Mouse (Mus musculus) thymus, adult 2 months (tissue): ENCODE results near the gene Mybpc2. TPM values are rescaled to one million over a fixed set of nuclear protein-coding genes. Genes with fewer than 3 reads are reported as not detected.

ENCODE experiments used
- DNase-seq: peaks from one replicate; pipeline ENCODE4 v3.0.0; 2021
- H3K27ac ChIP-seq: fragments of 200-500 bp; 2 replicates; pipeline ENCODE4 v1.5.1; 2012; ENCODE audit warnings: low read length, control low read depth; ENCODE audit not compliant: control insufficient read depth, insufficient read depth
- H3K27me3 ChIP-seq: fragments of 200-500 bp; 2 replicates; pipeline ENCODE4 v1.6.1; 2012; ENCODE audit warnings: mild to moderate bottlenecking, low read length, moderate library complexity, mixed read lengths; ENCODE audit not compliant: control insufficient read depth, insufficient read depth
- H3K36me3 ChIP-seq: fragments of 200-500 bp; 2 replicates; pipeline ENCODE4 v1.6.1; 2012; ENCODE audit warnings: mild to moderate bottlenecking, low read length, moderate library complexity; ENCODE audit not compliant: control insufficient read depth, insufficient read depth
- H3K4me1 ChIP-seq: fragments of 200-500 bp; replicated peaks from 2 replicates; pipeline ENCODE4 v1.6.1; 2012; ENCODE audit warnings: low read length; ENCODE audit not compliant: control insufficient read depth, insufficient read depth
- H3K4me3 ChIP-seq: fragments of 200-500 bp; 2 replicates; pipeline ENCODE4 v1.5.1; 2012; ENCODE audit warnings: mild to moderate bottlenecking, low read length, control low read depth, moderate library complexity; ENCODE audit not compliant: control insufficient read depth, insufficient read depth
- CTCF ChIP-seq: fragments of 200-500 bp; IDR thresholded peaks from 2 replicates; pipeline ENCODE4 v1.5.1; 2012; ENCODE audit warnings: mild to moderate bottlenecking, control low read depth, low read length, moderate library complexity, borderline replicate concordance; ENCODE audit not compliant: control insufficient read depth, poor library complexity, insufficient read depth; ENCODE audit errors: extremely low read depth
- POLR2A ChIP-seq: fragments of 200-500 bp; IDR thresholded peaks from 2 replicates; pipeline ENCODE4 v1.6.1; 2012; ENCODE audit warnings: mild to moderate bottlenecking, low read length, control low read depth, moderate library complexity; ENCODE audit not compliant: control insufficient read depth, poor library complexity, insufficient read depth; ENCODE audit errors: extremely low read depth
- WGBS: fragments of 180-500 bp; shearing (Covaris S2); methylation state at CpG from one replicate; pipeline ENCODE4 v1.1.7; 2018; 5-methylcytosine and 5-hydroxymethylcytosine counted together
- polyA plus RNA-seq: library from polyadenylated mRNA; depleted of rRNA; stranded (reverse); fragments of >200 nt; gene quantifications from 2 replicates; pipeline ENCODE4 v1.2.3, GENCODE M21; 2012

Gene Mybpc2
- polyA plus RNA-seq, 1 experiment: 0.53 TPM

DNA sequence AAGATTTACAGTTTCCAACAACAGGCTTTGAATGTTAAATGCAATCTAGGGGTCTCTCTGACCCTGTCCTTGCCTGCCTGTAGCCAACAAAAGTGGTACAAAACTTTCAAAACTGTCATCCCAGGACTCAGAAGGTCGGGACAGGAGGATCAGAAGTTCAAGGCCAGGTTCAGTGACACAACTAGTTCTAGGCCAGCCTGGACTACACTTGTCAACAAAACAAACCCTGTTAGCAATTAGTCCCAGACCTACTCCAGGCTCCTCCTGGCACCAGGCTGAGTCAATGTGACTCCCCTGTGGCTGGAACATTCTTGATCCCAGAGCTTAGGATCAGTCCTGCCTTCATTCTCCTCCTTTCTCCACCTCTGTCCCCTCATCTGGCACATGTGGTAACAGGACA lies 25.5 kb downstream of the Mybpc2 start:
- Histone ChIP-seq H3K36me3 (no peaks in the 10 kb centered on the region), H3K27ac (no peak overlapping the region), H3K4me1 (peaks cover 17% of the 10 kb centered on the region), H3K4me3 (no peak overlapping the region), H3K27me3 (no peaks in the 10 kb centered on the region)
- no peak for TF ChIP-seq POLR2A
- no peak for TF ChIP-seq CTCF
- DNase-seq: no peak
- WGBS: 81% methylated on average over 1 of the region's 1 CpGs

DNA sequence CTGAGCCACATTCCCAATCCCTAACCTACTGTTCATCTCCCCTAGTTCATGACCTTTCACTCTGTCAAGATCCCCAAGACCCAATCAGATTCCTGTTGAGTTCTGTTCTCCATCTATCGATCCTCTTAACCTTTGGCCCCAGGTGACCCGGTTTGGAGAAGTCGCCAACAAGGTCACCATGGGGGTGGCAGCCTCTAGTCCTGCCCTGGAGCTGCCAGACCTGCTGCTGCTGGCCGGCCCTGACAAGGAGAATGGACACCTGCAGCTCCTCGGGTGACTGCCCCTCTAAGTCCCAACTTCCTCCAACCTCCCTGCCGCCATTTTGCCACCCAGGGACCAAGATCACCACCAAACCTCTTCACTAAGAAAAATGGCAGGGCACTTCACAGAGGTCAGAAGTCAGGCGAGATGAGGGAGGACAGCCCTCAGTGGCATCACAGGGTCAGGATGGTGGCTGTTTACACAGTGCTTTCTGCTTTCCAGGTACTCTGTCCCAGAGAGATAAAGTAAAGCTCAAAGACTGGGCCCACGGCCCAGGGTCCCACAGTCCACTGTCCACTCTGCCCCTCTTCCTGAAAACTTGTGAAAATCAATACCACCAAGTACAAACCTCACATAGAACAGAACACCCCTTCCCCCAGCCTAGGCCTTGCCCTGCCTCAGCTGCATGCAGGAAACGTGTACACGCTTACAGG lies 26.9 kb downstream of the Mybpc2 start:
- WGBS: 95% methylated on average over 10 of the region's 10 CpGs
- Histone ChIP-seq H3K27ac (no peak overlapping the region), H3K4me1 (peaks cover 17% of the 10 kb centered on the region), H3K36me3 (no peaks in the 10 kb centered on the region), H3K4me3 (no peak overlapping the region), H3K27me3 (no peaks in the 10 kb centered on the region)
- TF ChIP-seq POLR2A: no peak
- TF ChIP-seq CTCF: no peak
- no peak for DNase-seq

DNA sequence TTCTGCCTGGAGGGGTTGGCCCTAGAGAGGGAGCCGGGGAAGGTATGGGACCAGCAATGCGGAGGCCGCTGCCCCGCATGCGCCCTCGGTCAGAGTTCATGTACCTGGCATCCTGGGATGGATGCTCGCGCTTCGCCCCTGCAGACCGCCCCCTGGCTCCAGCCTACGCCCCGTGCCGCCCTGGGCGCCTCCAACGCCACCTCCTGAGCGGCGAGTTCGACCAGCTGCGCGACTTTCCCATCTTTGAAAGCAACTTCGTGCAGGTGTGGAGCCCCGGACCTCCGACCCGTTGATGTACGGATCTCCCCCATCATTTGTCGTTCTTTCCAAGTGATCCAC lies 27.7 kb downstream of the Mybpc2 start:
- H3K4me1 ChIP-seq: peaks cover 17% of the 10 kb centered on the region
- no peaks in the 10 kb centered on the region for H3K27me3 ChIP-seq
- H3K4me3 ChIP-seq: peak overlapping the region; percentile 73
- peak overlapping the region; percentile 42 for H3K27ac ChIP-seq
- H3K36me3 ChIP-seq: no peaks in the 10 kb centered on the region
- TF ChIP-seq CTCF (no peak), POLR2A (no peak)
- 3% methylated on average over 26 of the region's 26 CpGs for WGBS
- DNase-seq: no peak

DNA sequence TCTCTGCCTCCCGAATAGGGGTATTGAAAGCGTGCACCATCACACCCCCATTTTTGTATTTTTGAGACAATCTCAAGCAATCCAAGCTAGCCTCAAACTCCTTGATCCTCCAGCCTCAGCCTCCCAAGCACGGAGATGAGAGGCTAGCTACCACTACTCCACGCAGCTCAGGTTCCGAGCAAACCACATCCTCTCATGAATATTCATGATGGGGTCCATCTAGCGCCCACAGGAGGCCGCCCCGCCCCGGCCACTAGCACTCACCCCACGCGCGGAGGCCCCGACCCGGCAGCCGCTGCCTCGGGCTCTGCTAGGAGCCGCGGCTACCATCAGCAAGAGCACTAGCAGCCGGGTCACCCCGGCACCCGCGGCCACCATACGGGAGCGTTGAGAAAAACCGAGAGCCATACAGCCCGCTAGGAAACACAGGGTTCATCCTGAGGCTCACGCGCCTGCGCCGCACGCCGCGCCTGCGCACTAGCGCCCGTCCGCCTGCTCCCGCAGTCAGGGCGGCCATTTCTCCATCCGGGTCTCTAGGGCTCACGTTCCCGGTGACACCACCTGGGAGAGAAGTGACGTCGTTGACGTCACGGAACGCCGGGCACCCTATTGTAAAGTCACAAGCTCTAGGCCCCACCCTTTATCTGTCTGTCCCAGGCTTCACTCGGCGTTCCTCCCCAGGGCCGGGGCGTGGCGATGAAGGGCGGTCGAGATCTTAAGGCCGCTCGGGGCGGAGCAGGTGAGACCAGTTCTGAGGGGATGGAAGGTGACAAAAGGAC lies 28.3 kb downstream of the Mybpc2 start, which contains the start of the genes Emc10 and Fam71e1:
TSS of gene Emc10 (minus strand) at position 538 of the 779 bp plus-strand sequence.
TSS of gene Fam71e1 (plus strand) at position 590 of the 779 bp plus-strand sequence.
- peak; percentile 97 for DNase-seq
- Histone ChIP-seq H3K27me3 (no peaks in the 10 kb centered on the region), H3K4me3 (peak within 1 kb of the TSS; percentile 73), H3K27ac (peak within 1 kb of the TSS; percentile 75), H3K4me1 (peaks cover 17% of the 10 kb centered on the region), H3K36me3 (no peaks in the 10 kb centered on the region)
- TF ChIP-seq CTCF (peak; percentile 76; the same call in 1 of the 2 replicates), POLR2A (peak; percentile 76)
- under 1% methylated on average over 58 of the region's 58 CpGs for WGBS

DNA sequence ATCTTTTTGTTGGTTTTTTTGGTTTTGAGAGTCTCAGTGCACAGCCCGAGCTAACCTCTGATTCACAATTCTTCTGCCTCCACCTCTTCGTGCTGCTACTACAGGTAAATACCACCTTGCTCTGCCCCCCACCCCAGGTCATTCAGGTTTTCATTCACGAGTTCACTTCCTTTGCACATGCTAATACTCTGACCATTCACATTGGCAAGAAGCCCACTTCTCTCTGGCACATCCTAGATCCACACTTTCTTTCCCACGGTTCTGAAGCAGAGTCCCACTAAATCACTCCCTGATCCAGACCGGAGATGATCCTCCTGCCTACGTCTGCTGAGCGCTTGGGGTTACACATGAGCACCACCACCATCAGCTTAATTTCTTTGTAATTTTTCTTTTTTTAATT lies 29.4 kb downstream of the Mybpc2 start:
- Histone ChIP-seq H3K36me3 (no peaks in the 10 kb centered on the region), H3K27ac (no peak overlapping the region), H3K4me3 (no peak overlapping the region), H3K27me3 (no peaks in the 10 kb centered on the region), H3K4me1 (peaks cover 22% of the 10 kb centered on the region)
- no peak for TF ChIP-seq POLR2A
- TF ChIP-seq CTCF: no peak
- 93% methylated on average over 7 of the region's 7 CpGs for WGBS
- no peak for DNase-seq

DNA sequence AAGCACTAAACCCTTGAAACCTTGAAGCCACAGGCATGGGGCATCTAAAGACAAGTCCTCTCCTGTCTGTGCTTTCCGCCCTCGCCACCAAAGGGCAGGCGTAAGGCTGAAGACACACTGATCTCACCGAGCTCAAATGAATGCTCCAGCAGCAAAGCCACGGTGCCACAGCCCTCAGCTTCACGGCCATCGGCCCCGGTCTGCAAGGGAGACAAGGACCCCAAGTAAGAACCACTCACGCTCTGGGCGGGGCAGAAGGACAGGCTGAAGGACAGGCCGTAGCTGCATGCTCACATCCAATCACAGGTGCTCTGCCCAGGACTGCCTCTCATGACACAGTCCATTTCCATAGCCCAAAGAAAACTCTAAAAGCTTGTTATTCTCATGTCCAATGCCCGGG lies 29.8 kb downstream of the Mybpc2 start:
- TF ChIP-seq POLR2A (no peak), CTCF (no peak)

More for the DNA sequence above, 29.8 kb downstream of the Mybpc2 start:
- Histone ChIP-seq H3K27me3 (no peaks in the 10 kb centered on the region), H3K4me3 (no peak overlapping the region), H3K4me1 (peaks cover 26% of the 10 kb centered on the region), H3K36me3 (no peaks in the 10 kb centered on the region), H3K27ac (no peak overlapping the region)
- WGBS: 96% methylated on average over 12 of the region's 12 CpGs
- no peak for DNase-seq
